Mouse (Mus musculus) brain, embryonic 14.5 days (tissue): ENCODE data around the gene Cpped1.

Experiments
- CTCF ChIP-seq: fragments of 200-500 bp; IDR thresholded peaks from 2 replicates; pipeline ENCODE4 v1.5.1; 2012; ENCODE audit warnings: inconsistent platforms, mild to moderate bottlenecking, moderate library complexity, borderline replicate concordance; ENCODE audit not compliant: insufficient read depth, insufficient read length; ENCODE audit errors: extremely low read depth
- POLR2A ChIP-seq: fragments of 200-500 bp; IDR thresholded peaks from 2 replicates; pipeline ENCODE4 v1.6.1; 2012; ENCODE audit warnings: mild to moderate bottlenecking, inconsistent platforms, borderline replicate concordance; ENCODE audit not compliant: poor library complexity, insufficient read depth, insufficient read length, severe bottlenecking; ENCODE audit errors: extremely low read depth

GRCm38 (mm10) chr16:11879196-11879595, 30.0 kb downstream of the Cpped1 start:
- TF ChIP-seq CTCF (no peak), POLR2A (no peak)
